In genomic region chr11:58102581-58103343, GRCm38 (mm10) we compare ENCODE assay signal across 8 mouse cellular contexts. TPM values are rescaled to one million over a fixed set of nuclear protein-coding genes. Genes with fewer than 3 reads are reported as not detected.
DNase-seq lines count a peak whose midpoint lies in the region; ATAC-seq lines count a peak whose summit lies in the region.

No protein-coding gene starts in this region.

- peak overlapping the region; percentile 52; the same call in 1 of the 2 replicates for H3K9ac ChIP-seq in kidney, embryonic 14.5 days (ENCODE audit: low read depth, low read length)
- peak overlapping the region; percentile 75 for H3K9ac ChIP-seq in embryonic facial prominence, embryonic 11.5 days (replicated peaks; ENCODE audit: low read length)
- H3K9ac ChIP-seq in neural tube, embryonic 14.5 days (replicated peaks; ENCODE audit: low read depth, low read length), result no peak overlapping the region

- peak overlapping the region; percentile 45 for H3K4me2 ChIP-seq in kidney, embryonic 14.5 days (replicated peaks; ENCODE audit: low read depth, low read length)
- no peak overlapping the region for H3K4me2 ChIP-seq in embryonic facial prominence, embryonic 11.5 days (ENCODE audit: low read depth, low read length)
- peak overlapping the region; percentile 76; the same call in 1 of the 2 replicates for H3K4me2 ChIP-seq in neural tube, embryonic 14.5 days (ENCODE audit: low read depth, low read length)

- H3K4me3 ChIP-seq in kidney, embryonic 14.5 days (ENCODE audit: low read length), result peak overlapping the region; percentile 31; the same call in 1 of the 2 replicates
- peak overlapping the region; percentile 63 for H3K4me3 ChIP-seq in embryonic facial prominence, embryonic 11.5 days (ENCODE audit: low read depth, low read length)
- 0 out of 2 replicates have a peak overlapping the region, but pooled peaks have one; percentile 90 for H3K4me3 ChIP-seq in neural tube, embryonic 14.5 days (ENCODE audit: low read depth, low read length)

- no peaks in the 10 kb centered on the region for H3K9me3 ChIP-seq in kidney, embryonic 14.5 days (ENCODE audit: control insufficient read depth, low read length)
- H3K9me3 ChIP-seq in embryonic facial prominence, embryonic 11.5 days (replicated peaks; ENCODE audit: control insufficient read depth, low read length), result no peaks in the 10 kb centered on the region
- no peaks in the 10 kb centered on the region for H3K9me3 ChIP-seq in neural tube, embryonic 14.5 days (ENCODE audit: control insufficient read depth, low read length)

- peaks cover 18% of the 10 kb centered on the region for H3K4me1 ChIP-seq in kidney, embryonic 14.5 days (ENCODE audit: control insufficient read depth, insufficient read depth, low read length)
- H3K4me1 ChIP-seq in embryonic facial prominence, embryonic 11.5 days (ENCODE audit: control insufficient read depth, insufficient read depth, low read length), result peaks cover 3% of the 10 kb centered on the region; the same call in 1 of the 2 replicates
- H3K4me1 ChIP-seq in neural tube, embryonic 14.5 days (ENCODE audit: control insufficient read depth, insufficient read depth, low read length), result peaks cover 16% of the 10 kb centered on the region

- peak overlapping the region; percentile 57; the same call in 1 of the 2 replicates for H3K27ac ChIP-seq in kidney, embryonic 14.5 days (ENCODE audit: low read depth, low read length)
- no peak overlapping the region for H3K27ac ChIP-seq in embryonic facial prominence, embryonic 11.5 days (replicated peaks; ENCODE audit: low read depth, low read length)
- no peak overlapping the region for H3K27ac ChIP-seq in neural tube, embryonic 14.5 days (ENCODE audit: low read depth, low read length)

- DNase-seq in kidney, postnatal 4 days, result no peak
- DNase-seq in embryonic facial prominence, embryonic 11.5 days (ENCODE audit: low spot score), result no peak
- DNase-seq in induced T-regulatory cell, adult 2 months (ENCODE audit: low read depth), result peak; percentile 46
- no peak for DNase-seq in cerebellum, postnatal 4 days (ENCODE audit: low spot score in 2 of 2)
- DNase-seq in right cerebral cortex, postnatal 25 days, result no peak
- DNase-seq in gastrocnemius, postnatal 14 days, result no peak

- H3K36me3 ChIP-seq in kidney, embryonic 14.5 days (ENCODE audit: control insufficient read depth, insufficient read depth, low read length), result no peaks in the 10 kb centered on the region
- no peaks in the 10 kb centered on the region for H3K36me3 ChIP-seq in embryonic facial prominence, embryonic 11.5 days (replicated peaks; ENCODE audit: control insufficient read depth, insufficient read depth, low read depth, low read length)
- no peaks in the 10 kb centered on the region for H3K36me3 ChIP-seq in neural tube, embryonic 14.5 days (ENCODE audit: control insufficient read depth, insufficient read depth, low read length)

- no peak for ATAC-seq in kidney, embryonic 14.5 days (ENCODE audit: low FRiP score, low TSS enrichment)
- no peak for ATAC-seq in embryonic facial prominence, embryonic 11.5 days (replicated peaks; ENCODE audit: insufficient number of reproducible peaks, low FRiP score, low TSS enrichment, low read depth)
- no peak for ATAC-seq in neural tube, embryonic 14.5 days (ENCODE audit: low read depth)

- H3K27me3 ChIP-seq in kidney, embryonic 14.5 days (ENCODE audit: control insufficient read depth, insufficient read depth, low read length), result 0 out of 2 replicates have a peak, but pooled peaks cover 2% of the 10 kb centered on the region
- no peaks in the 10 kb centered on the region for H3K27me3 ChIP-seq in embryonic facial prominence, embryonic 11.5 days (ENCODE audit: control insufficient read depth, insufficient read depth, low read length)
- H3K27me3 ChIP-seq in neural tube, embryonic 14.5 days (ENCODE audit: control insufficient read depth, insufficient read depth, low read length), result no peaks in the 10 kb centered on the region; the same call in 1 of the 2 replicates

- WGBS in kidney, embryonic 14.5 days, result 84% methylated on average over 9 of the region's 9 CpGs
- WGBS in embryonic facial prominence, embryonic 11.5 days, result 84% methylated on average over 9 of the region's 9 CpGs
- 88% methylated on average over 9 of the region's 9 CpGs for WGBS in neural tube, embryonic 14.5 days

- intact Hi-C loops in gastrocnemius, postnatal 14 days (cut with DNase I; ENCODE audit: low total_unique reads), result loop anchor here (10.0 kb wide), 1 partner anchor 62 kb away; the partner anchor contains the start of gene Gemin5

RNA-seq across cellular contexts. Expression of gene Cnot8, which starts 1.2 kb away (rescaled TPM):
- 62.0 and 89.1 TPM in 2 replicates for polyA plus RNA-seq in kidney, embryonic 14.5 days (2014; fragmentation: Nextera tagmentation; extraction: Ambion mirVana)
- polyA plus RNA-seq in embryonic facial prominence, embryonic 11.5 days (2014; fragmentation: Nextera tagmentation; extraction: Ambion mirVana), result 110 and 114 TPM in 2 replicates
- polyA plus RNA-seq in neural tube, embryonic 14.5 days (2014; fragmentation: Nextera tagmentation; extraction: Ambion mirVana), result 107 and 112 TPM in 2 replicates
- 10 to 100 TPM; 31.3 to 32.1 TPM for total RNA-seq in gastrocnemius, postnatal 14 days (2021)

RNA-seq across cellular contexts. Expression of gene Gm12248, which starts 9.8 kb away (rescaled TPM):
- polyA plus RNA-seq in kidney, embryonic 14.5 days (2014; fragmentation: Nextera tagmentation; extraction: Ambion mirVana), result not detected in 2 replicates
- not detected in 2 replicates for polyA plus RNA-seq in embryonic facial prominence, embryonic 11.5 days (2014; fragmentation: Nextera tagmentation; extraction: Ambion mirVana)
- polyA plus RNA-seq in neural tube, embryonic 14.5 days (2014; fragmentation: Nextera tagmentation; extraction: Ambion mirVana), result not detected in 2 replicates
- not detected for total RNA-seq in gastrocnemius, postnatal 14 days (2021)

Comparison
In these comparisons a context has a peak if more than half of its experiments do, and no peak if none do; other contexts are left out.
1. H3K4me3 ChIP-seq: peak in every context shown above with its lines; median percentile 90 in neural tube, embryonic 14.5 days; 63 in embryonic facial prominence, embryonic 11.5 days; 31 in kidney, embryonic 14.5 days.